Mouse (Mus musculus): ENCODE data around the gene Gm13762.
"Not testable (repeated sequence)": the region's sequence is repeated elsewhere in the genome, so short reads cannot be mapped to it uniquely, and the experiment has no call there.

Gene Gm13762

GRCm38 (mm10) chr2:88980181-88980580 lies at the start of gene Gm13762:
Gene Gm13762 (minus strand): TSS chr2:88980281.
- DNase-seq (ENCODE audit: extremely low spot score, low spot score), result no peak

- DNase-seq (ENCODE audit: extremely low spot score, low spot score), result not testable (repeated sequence)
Observed at GRCm38 (mm10) chr2:89021436-89021835, 41.4 kb upstream of the Gm13762 start.

DNA sequence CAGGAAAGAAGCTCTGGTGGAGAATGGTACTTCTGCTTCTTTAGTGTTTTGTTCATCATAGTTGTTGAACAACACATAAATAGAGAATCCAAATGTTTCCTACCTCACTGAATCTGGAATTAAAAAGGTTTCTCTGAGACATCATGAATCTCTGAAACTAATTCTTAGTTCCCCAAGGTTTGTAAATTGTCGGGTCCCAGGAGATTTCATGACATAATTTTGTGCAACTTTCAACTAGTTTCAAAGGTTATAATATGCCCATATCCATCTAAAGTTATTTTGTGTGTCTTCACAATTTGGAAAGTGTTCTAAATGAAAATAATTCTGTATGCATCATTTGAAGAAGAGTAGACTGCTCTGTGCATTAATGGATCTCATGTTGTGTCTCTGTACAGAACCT lies 38.2 kb upstream of the Gm13762 start, which contains the start of gene Olfr1216:
TSS of gene Olfr1216 (minus strand) at position 101 of the 400 bp plus-strand sequence.
- no peak for DNase-seq (ENCODE audit: extremely low spot score, low spot score)

- DNase-seq (ENCODE audit: extremely low spot score, low spot score), result no peak
Observed at GRCm38 (mm10) chr2:89006873-89007272, 26.8 kb upstream of the Gm13762 start, which contains the start of gene Olfr1215. Gene Olfr1215 (minus strand): TSS chr2:89006973.

DNA sequence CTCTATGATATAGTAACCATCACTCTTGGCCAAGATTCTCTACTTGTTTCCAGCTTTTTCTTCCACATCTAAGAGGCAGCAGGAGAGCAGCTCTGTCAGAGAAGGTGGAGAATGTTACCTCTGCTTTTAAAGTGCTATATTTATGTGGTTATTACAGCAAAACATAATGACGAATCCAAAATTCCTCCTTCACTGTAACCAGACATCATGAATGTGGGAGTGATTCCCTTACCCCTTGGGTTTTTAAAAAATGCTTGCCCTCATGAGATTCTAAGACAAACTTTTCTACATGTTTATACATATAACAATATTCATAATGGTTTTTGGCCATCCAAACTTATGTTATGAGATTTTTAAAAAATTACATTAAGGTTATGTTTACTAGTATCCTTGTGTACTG lies 12.5 kb upstream of the Gm13762 start, which contains the start of gene Olfr1214:
TSS of gene Olfr1214 (minus strand) at position 101 of the 400 bp plus-strand sequence.
- no peak for DNase-seq (ENCODE audit: extremely low spot score, low spot score)

DNA sequence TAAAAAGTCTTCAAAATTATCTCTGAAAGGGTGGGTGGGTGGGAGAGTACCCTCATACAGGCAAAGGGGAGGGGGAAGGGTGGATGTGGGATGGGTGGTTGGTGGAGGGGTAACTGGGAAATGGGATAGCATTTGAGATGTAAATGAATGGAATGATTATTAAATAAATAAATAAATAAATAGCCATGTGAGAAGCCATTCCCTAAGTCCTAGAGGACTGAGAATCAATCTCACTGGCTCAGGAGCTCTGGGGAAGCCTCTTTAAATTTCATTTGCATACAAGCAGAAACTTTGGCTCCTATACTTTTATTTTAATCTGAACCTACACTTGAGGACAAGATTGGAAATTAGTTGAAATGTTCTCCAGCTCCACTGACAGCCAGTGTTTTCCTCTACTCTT lies 26.4 kb downstream of the Gm13762 start, which contains the start of gene Olfr1212:
TSS of gene Olfr1212 (plus strand) at position 301 of the 400 bp plus-strand sequence.
- DNase-seq (ENCODE audit: extremely low spot score, low spot score), result no peak

GRCm38 (mm10) chr2:88938011-88938410 lies 42.1 kb downstream of the Gm13762 start, which contains the start of gene Olfr1211:
Gene Olfr1211 (minus strand): TSS chr2:88938111.
- no peak for DNase-seq (ENCODE audit: extremely low spot score, low spot score)
